Mouse (Mus musculus): ENCODE results near the gene Gm27021. TPM values are rescaled to one million over a fixed set of nuclear protein-coding genes. Genes with fewer than 3 reads are reported as not detected.

Gene Gm27021
- total and polyA plus RNA-seq, 3 experiments: 0.21 to 0.54 TPM; not detected in 1

DNA sequence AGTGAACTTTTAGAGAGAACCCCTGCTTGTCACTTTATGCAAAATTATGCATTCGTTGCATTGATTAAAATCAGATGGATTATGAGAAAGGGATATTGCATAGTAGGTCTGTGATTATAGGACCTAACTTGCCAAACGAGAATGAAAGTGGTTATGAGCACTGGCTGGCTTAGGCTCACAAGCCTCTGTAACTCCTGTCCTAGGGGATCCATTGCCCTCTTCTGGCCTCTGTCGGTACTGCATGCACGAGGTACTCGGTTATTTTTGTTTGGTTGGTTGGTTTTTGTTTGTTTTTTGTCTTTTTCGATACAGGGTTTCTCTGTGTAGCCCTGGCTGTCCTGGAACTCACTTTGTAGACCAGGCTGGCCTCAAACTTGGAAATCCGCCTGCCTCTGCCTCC lies 60.0 kb downstream of the Gm27021 start:
- Histone ChIP-seq H3K4me3 (ENCODE audit: control insufficient read depth in 1 of 2, insufficient read depth in 1 of 2, low read depth in 2 of 2, low read length in 2 of 2) (peak overlapping the region; percentile 54 to 84), H3K36me3 (ENCODE audit: control insufficient read depth in 1 of 2, insufficient read depth in 2 of 2, low read length in 2 of 2) (peaks cover 0 to 3% of the 10 kb centered on the region in 2 experiments; a peak in 1 of 4 replicates), H3K27me3 (ENCODE audit: control insufficient read depth in 1 of 2, insufficient read depth in 2 of 2, low read length in 2 of 2) (no peaks in the 10 kb centered on the region), H3K79me2 (ENCODE audit: control insufficient read depth, insufficient read depth, low read length, poor library complexity) (no peaks in the 10 kb centered on the region), H3K27ac (ENCODE audit: control insufficient read depth, low read depth, low read length) (no peak overlapping the region), H3K9me3 (replicated peaks; ENCODE audit: insufficient read depth, low read length) (no peaks in the 10 kb centered on the region), H3K9ac (ENCODE audit: control insufficient read depth, low read depth, low read length, poor library complexity, severe bottlenecking) (peak overlapping the region; percentile 64), H3K4me1 (ENCODE audit: control insufficient read depth in 1 of 2, insufficient read depth in 2 of 2, low read length in 2 of 2) (peaks cover 2 to 3% of the 10 kb centered on the region in 2 experiments; a peak in 2 of 4 replicates)
- DNase-seq (ENCODE audit: low read depth, low spot score): peak; percentile 87
- TF ChIP-seq RAD21 (IDR thresholded peaks at IDR 0.05; ENCODE audit: low read depth, low read length) (peak; percentile 72), SIN3A (IDR thresholded peaks at IDR 0.05; ENCODE audit: low read length) (peak; percentile 27; the same call in 1 of the 2 replicates), SMC3 (IDR thresholded peaks at IDR 0.05; ENCODE audit: low read depth, low read length) (peak; percentile 77), MYC (IDR thresholded peaks at IDR 0.05; ENCODE audit: low read depth, low read length) (peak; percentile 42; the same call in 1 of the 2 replicates), KAT2A (conservative IDR thresholded peaks at IDR 0.05; ENCODE audit: low read depth, low read length) (no peak), ZC3H11A (IDR thresholded peaks at IDR 0.05; ENCODE audit: low read depth, low read length) (peak; percentile 67), CTCF (IDR thresholded peaks at IDR 0.05 in 2 of 3, conservative IDR thresholded peaks at IDR 0.05 in 1 of 3; ENCODE audit: control insufficient read depth in 1 of 3, insufficient read depth in 1 of 3, low read depth in 2 of 3, low read length in 3 of 3, poor library complexity in 1 of 3, severe bottlenecking in 1 of 3) (peak; percentile 78 to 93 (median 80)), TBP (IDR thresholded peaks at IDR 0.05; ENCODE audit: low read depth, low read length) (no peak)

DNA sequence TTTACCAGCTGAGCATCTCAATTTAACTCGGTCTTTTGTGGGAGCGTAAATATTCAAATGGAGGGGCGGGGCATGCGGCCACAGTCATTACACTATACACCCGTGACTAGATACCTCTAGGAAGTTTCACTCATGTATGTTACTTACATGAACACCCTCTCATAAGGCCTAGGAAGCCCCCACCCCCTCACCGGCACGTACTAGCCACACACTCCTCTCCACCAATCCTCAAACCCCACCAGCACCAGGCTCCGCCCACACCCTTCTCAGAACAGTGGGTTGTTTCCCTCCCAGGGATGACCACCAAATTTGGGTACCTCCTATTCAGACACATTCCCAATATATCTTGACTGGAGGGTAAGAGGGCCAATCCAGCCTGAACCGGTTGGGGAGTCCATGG lies 60.4 kb downstream of the Gm27021 start:
- Histone ChIP-seq H3K9ac (ENCODE audit: control insufficient read depth, low read depth, low read length, poor library complexity, severe bottlenecking) (peak overlapping the region; percentile 40), H3K4me3 (ENCODE audit: control insufficient read depth in 1 of 2, insufficient read depth in 1 of 2, low read depth in 2 of 2, low read length in 2 of 2) (peak overlapping the region; percentile 43 to 84), H3K36me3 (ENCODE audit: control insufficient read depth in 1 of 2, insufficient read depth in 2 of 2, low read length in 2 of 2) (peaks cover 0 to 3% of the 10 kb centered on the region in 2 experiments; a peak in 1 of 4 replicates), H3K9me3 (replicated peaks; ENCODE audit: insufficient read depth, low read length) (no peaks in the 10 kb centered on the region), H3K79me2 (ENCODE audit: control insufficient read depth, insufficient read depth, low read length, poor library complexity) (no peaks in the 10 kb centered on the region), H3K27ac (ENCODE audit: control insufficient read depth, low read depth, low read length) (no peak overlapping the region), H3K4me1 (ENCODE audit: control insufficient read depth in 1 of 2, insufficient read depth in 2 of 2, low read length in 2 of 2) (peaks cover 2 to 3% of the 10 kb centered on the region in 2 experiments; a peak in 2 of 4 replicates), H3K27me3 (ENCODE audit: control insufficient read depth in 1 of 2, insufficient read depth in 2 of 2, low read length in 2 of 2) (no peaks in the 10 kb centered on the region)
- DNase-seq (ENCODE audit: low read depth, low spot score): no peak
- TF ChIP-seq UBTF (IDR thresholded peaks at IDR 0.05; ENCODE audit: borderline replicate concordance, insufficient read depth, low read depth, low read length) (no peak), GABPA (IDR thresholded peaks at IDR 0.05; ENCODE audit: low read depth, low read length) (no peak), USF1 (IDR thresholded peaks at IDR 0.05; ENCODE audit: low read depth, low read length) (no peak), ZNF384 (IDR thresholded peaks at IDR 0.05; ENCODE audit: low read depth, low read length) (no peak), JUND (IDR thresholded peaks at IDR 0.05; ENCODE audit: low read depth, low read length) (no peak)

DNA sequence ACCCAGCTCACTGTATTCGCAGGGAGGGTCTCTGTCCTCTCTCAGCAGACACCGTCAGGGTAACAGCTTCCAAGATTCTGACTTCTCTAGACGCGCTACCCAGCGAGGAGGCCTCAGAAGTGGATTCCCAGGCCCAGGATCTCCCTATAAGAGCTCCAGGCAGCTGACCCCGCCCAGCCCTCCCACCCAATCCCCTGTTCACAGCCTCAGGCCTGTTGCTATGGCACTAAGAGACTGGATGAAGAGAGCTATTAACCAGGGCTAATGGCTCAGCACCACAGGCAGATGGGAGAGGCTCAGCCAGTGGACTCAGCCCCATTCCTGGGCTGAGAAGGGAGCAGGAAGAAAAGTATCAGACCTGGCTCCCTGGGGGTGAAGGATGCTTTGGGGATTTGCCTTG lies 65.2 kb downstream of the Gm27021 start:
- H3K36me3 ChIP-seq (ENCODE audit: control insufficient read depth in 1 of 2, insufficient read depth in 2 of 2, low read length in 2 of 2): no peaks in the 10 kb centered on the region; a peak in 1 of 4 replicates
- H3K9me3 ChIP-seq (replicated peaks; ENCODE audit: insufficient read depth, low read length): no peaks in the 10 kb centered on the region
- H3K4me1 ChIP-seq (ENCODE audit: control insufficient read depth in 1 of 2, insufficient read depth in 2 of 2, low read length in 2 of 2): peaks cover 2 to 3% of the 10 kb centered on the region in 2 experiments; a peak in 2 of 4 replicates
- no peak overlapping the region for H3K9ac ChIP-seq (ENCODE audit: control insufficient read depth, low read depth, low read length, poor library complexity, severe bottlenecking)
- no peaks in the 10 kb centered on the region for H3K79me2 ChIP-seq (ENCODE audit: control insufficient read depth, insufficient read depth, low read length, poor library complexity)
- H3K4me3 ChIP-seq (ENCODE audit: control insufficient read depth in 1 of 2, insufficient read depth in 1 of 2, low read depth in 2 of 2, low read length in 2 of 2): no peak overlapping the region
- H3K27me3 ChIP-seq (ENCODE audit: control insufficient read depth in 1 of 2, insufficient read depth in 2 of 2, low read length in 2 of 2): no peaks in the 10 kb centered on the region
- no peak for DNase-seq (ENCODE audit: low read depth, low spot score)
- no peak for TF ChIP-seq USF1 (IDR thresholded peaks at IDR 0.05; ENCODE audit: low read depth, low read length)
- TF ChIP-seq NRF1 (IDR thresholded peaks at IDR 0.05; ENCODE audit: insufficient read depth, low read depth, low read length, poor library complexity, severe bottlenecking): no peak
- TF ChIP-seq POLR2AphosphoS2 (IDR thresholded peaks at IDR 0.05; ENCODE audit: low read length): no peak
- TF ChIP-seq SMC3 (IDR thresholded peaks at IDR 0.05; ENCODE audit: low read depth, low read length): no peak
- no peak for TF ChIP-seq ZMIZ1 (IDR thresholded peaks at IDR 0.05; ENCODE audit: low read depth, low read length)
- no peak for TF ChIP-seq MYB (IDR thresholded peaks at IDR 0.05; ENCODE audit: low read depth, low read length)
- TF ChIP-seq ZNF384 (IDR thresholded peaks at IDR 0.05; ENCODE audit: low read depth, low read length): no peak
- no peak overlapping the region for H3K27ac ChIP-seq (ENCODE audit: control insufficient read depth, low read depth, low read length)

Data from MEL (cell line).